Mouse (Mus musculus) olfactory bulb, adult 2 months (tissue): Measurements from ENCODE around the gene Cacnb3.

Experiments used
- CTCF ChIP-seq: fragments of 200-500 bp; IDR thresholded peaks from 2 replicates; pipeline ENCODE4 v1.5.1; 2012; ENCODE audit warnings: low read depth, mild to moderate bottlenecking, low read length, moderate library complexity; ENCODE audit not compliant: insufficient read depth
- POLR2A ChIP-seq: fragments of 200-500 bp; IDR thresholded peaks from 2 replicates; pipeline ENCODE4 v1.6.1; 2012; ENCODE audit warnings: mild to moderate bottlenecking, low read depth, low read length, moderate library complexity; ENCODE audit not compliant: insufficient read depth

GRCm38 (mm10) chr15:98633822-98634470 lies 3.3 kb downstream of the Cacnb3 start:
- TF ChIP-seq CTCF (no peak), POLR2A (no peak)
